Mouse (Mus musculus) bone marrow, adult 2 months (tissue): ENCODE data around the gene Cdh23.

Experiments
- CTCF ChIP-seq: fragments of 200-500 bp; IDR thresholded peaks from 2 replicates; pipeline ENCODE4 v1.5.1; 2011; ENCODE audit warnings: low read length, control low read depth; ENCODE audit not compliant: control insufficient read depth, insufficient read depth
- POLR2A ChIP-seq: fragments of 200-500 bp; IDR thresholded peaks from 2 replicates; pipeline ENCODE4 v1.6.1; 2011; ENCODE audit warnings: low read depth, mild to moderate bottlenecking, control low read depth, low read length, borderline replicate concordance; ENCODE audit not compliant: control insufficient read depth

GRCm38 (mm10) chr10:60268738-60269137 is 427.6 kb downstream of the Cdh23 start:
- TF ChIP-seq CTCF (no peak), POLR2A (no peak)
